Comparison of ENCODE assay signal across 10 mouse cellular contexts in the genomic region with DNA sequence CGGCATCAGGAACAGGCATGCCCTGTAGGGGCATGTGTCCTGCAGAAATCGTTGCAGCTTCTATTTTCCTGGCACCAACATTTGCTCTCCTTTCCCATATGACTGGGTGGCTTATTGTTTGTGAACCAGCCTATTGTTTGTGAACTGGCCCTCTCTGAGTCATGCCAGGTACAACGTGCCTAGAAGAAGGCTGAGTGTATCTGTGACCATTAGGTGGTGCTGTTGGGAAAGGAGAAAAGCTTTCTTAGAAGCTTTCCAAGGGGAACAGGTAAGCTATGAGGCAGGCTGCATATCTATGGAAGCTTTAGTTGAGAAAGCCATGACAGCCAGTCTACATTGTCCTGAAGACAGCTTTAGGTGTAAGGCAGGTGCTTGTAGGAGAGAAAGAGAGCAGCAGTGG. TPM values are rescaled to one million over a fixed set of nuclear protein-coding genes. Genes with fewer than 3 reads are reported as not detected.
DNase-seq lines count a peak whose midpoint lies in the region; ATAC-seq and TF ChIP-seq lines count a peak whose summit lies in the region.
"Had no signal": no experiment of that assay in that cellular context is flagged by ENCODE, and none has a peak within 500 bp of the region (broad histone marks: within the 10 kb centered on the region; RNA-seq: fewer than 3 reads in every experiment).

No protein-coding gene starts in this region.

- H3K27ac ChIP-seq in hindbrain, embryonic 14.5 days = no peak overlapping the region
- no peak overlapping the region for H3K27ac ChIP-seq in hindbrain, embryonic 13.5 days
- no peak overlapping the region for H3K27ac ChIP-seq in forebrain, postnatal 0 days (ENCODE audit: low read depth, low read length)
- H3K27ac ChIP-seq in heart, embryonic 11.5 days (ENCODE audit: low read depth, low read length) = no peak overlapping the region
- H3K27ac ChIP-seq: limb, embryonic 15.5 days had no signal

- peak; percentile 41 for DNase-seq in hindbrain, embryonic 14.5 days (ENCODE audit: low spot score)
- DNase-seq in right cerebral cortex, adult 18-20 months = peak; percentile 9
- no peak for DNase-seq in right cerebral cortex, postnatal 14 days
- peak; percentile 5 for DNase-seq in forebrain, postnatal 0 days
- DNase-seq in telencephalon, adult 2 months (ENCODE audit: low read depth, low spot score) = peak; percentile 11
- DNase-seq in gastrocnemius, postnatal 14 days = no peak

- no peaks in the 10 kb centered on the region for H3K27me3 ChIP-seq in hindbrain, embryonic 14.5 days (ENCODE audit: control insufficient read depth, insufficient read depth, low read length)
- H3K27me3 ChIP-seq in hindbrain, embryonic 13.5 days = no peaks in the 10 kb centered on the region
- H3K27me3 ChIP-seq in forebrain, postnatal 0 days (ENCODE audit: insufficient read depth, low read length) = no peaks in the 10 kb centered on the region
- H3K27me3 ChIP-seq in heart, embryonic 11.5 days (ENCODE audit: control insufficient read depth, insufficient read depth, low read length) = no peaks in the 10 kb centered on the region
- H3K27me3 ChIP-seq: limb, embryonic 15.5 days had no signal

- no peak for ATAC-seq in hindbrain, embryonic 14.5 days (ENCODE audit: low FRiP score)
- no peak for ATAC-seq in hindbrain, embryonic 13.5 days (ENCODE audit: low FRiP score)
- ATAC-seq in forebrain, postnatal 0 days = no peak
- no peak for ATAC-seq in heart, embryonic 11.5 days (replicated peaks; ENCODE audit: insufficient number of reproducible peaks, low FRiP score, low TSS enrichment)

- 35% methylated on average over 3 of the region's 3 CpGs for WGBS in hindbrain, embryonic 14.5 days
- WGBS in hindbrain, embryonic 13.5 days = 33% methylated on average over 3 of the region's 3 CpGs
- 32% methylated on average over 3 of the region's 3 CpGs for WGBS in forebrain, postnatal 0 days
- WGBS in heart, embryonic 11.5 days (ENCODE audit: insufficient replicate concordance) = 28% methylated on average over 3 of the region's 3 CpGs

- H3K4me2 ChIP-seq in hindbrain, embryonic 14.5 days (replicated peaks) = no peak overlapping the region
- no peak overlapping the region for H3K4me2 ChIP-seq in hindbrain, embryonic 13.5 days
- H3K4me2 ChIP-seq in forebrain, postnatal 0 days (ENCODE audit: low read depth) = no peak overlapping the region
- no peak overlapping the region for H3K4me2 ChIP-seq in heart, embryonic 11.5 days
- H3K4me2 ChIP-seq: limb, embryonic 15.5 days had no signal

- no peaks in the 10 kb centered on the region for H3K9me3 ChIP-seq in hindbrain, embryonic 14.5 days (ENCODE audit: control insufficient read depth, low read length)
- no peaks in the 10 kb centered on the region for H3K9me3 ChIP-seq in hindbrain, embryonic 13.5 days
- H3K9me3 ChIP-seq in forebrain, postnatal 0 days (ENCODE audit: low read length) = no peaks in the 10 kb centered on the region
- no peaks in the 10 kb centered on the region for H3K9me3 ChIP-seq in heart, embryonic 11.5 days (replicated peaks; ENCODE audit: control insufficient read depth, low read length)
- H3K9me3 ChIP-seq: limb, embryonic 15.5 days had no signal

- H3K4me3 ChIP-seq in hindbrain, embryonic 14.5 days (replicated peaks; ENCODE audit: low read length) = no peak overlapping the region
- no peak overlapping the region for H3K4me3 ChIP-seq in hindbrain, embryonic 13.5 days
- H3K4me3 ChIP-seq in forebrain, postnatal 0 days (ENCODE audit: low read depth, low read length) = no peak overlapping the region
- no peak overlapping the region for H3K4me3 ChIP-seq in heart, embryonic 11.5 days (ENCODE audit: low read depth, low read length)
- H3K4me3 ChIP-seq: limb, embryonic 15.5 days had no signal

- TF ChIP-seq CTCF in forebrain, postnatal 0 days (IDR thresholded peaks at IDR 0.05; ENCODE audit: low read depth) = peak; percentile 46

- H3K4me1 ChIP-seq in hindbrain, embryonic 14.5 days (replicated peaks; ENCODE audit: control insufficient read depth, insufficient read depth, low read length) = no peaks in the 10 kb centered on the region
- no peaks in the 10 kb centered on the region for H3K4me1 ChIP-seq in hindbrain, embryonic 13.5 days (replicated peaks)
- no peaks in the 10 kb centered on the region for H3K4me1 ChIP-seq in forebrain, postnatal 0 days (ENCODE audit: insufficient read depth)
- H3K4me1 ChIP-seq in heart, embryonic 11.5 days (ENCODE audit: control insufficient read depth, insufficient read depth, low read length) = no peaks in the 10 kb centered on the region
- H3K4me1 ChIP-seq: limb, embryonic 15.5 days had no signal

- no peaks in the 10 kb centered on the region for H3K36me3 ChIP-seq in hindbrain, embryonic 14.5 days (replicated peaks; ENCODE audit: control insufficient read depth, insufficient read depth)
- H3K36me3 ChIP-seq in hindbrain, embryonic 13.5 days = no peaks in the 10 kb centered on the region
- no peaks in the 10 kb centered on the region for H3K36me3 ChIP-seq in forebrain, postnatal 0 days (ENCODE audit: insufficient read depth)
- no peaks in the 10 kb centered on the region for H3K36me3 ChIP-seq in heart, embryonic 11.5 days (ENCODE audit: control insufficient read depth, insufficient read depth, low read length)
- H3K36me3 ChIP-seq: limb, embryonic 15.5 days had no signal

- H3K9ac ChIP-seq in hindbrain, embryonic 14.5 days = no peak overlapping the region
- no peak overlapping the region for H3K9ac ChIP-seq in hindbrain, embryonic 13.5 days
- no peak overlapping the region for H3K9ac ChIP-seq in forebrain, postnatal 0 days
- no peak overlapping the region for H3K9ac ChIP-seq in heart, embryonic 11.5 days (ENCODE audit: low read depth, low read length)
- H3K9ac ChIP-seq: limb, embryonic 15.5 days had no signal

- intact Hi-C loops in gastrocnemius, postnatal 14 days (cut with DNase I; ENCODE audit: low total_unique reads) = no loop called here

RNA-seq across cellular contexts. Expression of a gene that starts 5.8 kb away (rescaled TPM):
- not detected in 2 replicates for polyA plus RNA-seq in hindbrain, embryonic 14.5 days (2014; fragmentation: Nextera tagmentation; extraction: Ambion mirVana)
- polyA plus RNA-seq in hindbrain, embryonic 13.5 days (2015; fragmentation: Nextera tagmentation; extraction: Ambion mirVana) = not detected in 2 replicates
- 0.33 TPM in 1 of 2 replicates, not detected in the other for total RNA-seq in forebrain, postnatal 0 days (2014; rRNA removed)
- polyA plus RNA-seq in forebrain, postnatal 0 days (2015; fragmentation: Nextera tagmentation; extraction: Ambion mirVana) = not detected in 2 replicates
- not detected for total RNA-seq in gastrocnemius, postnatal 14 days (2021)
- not detected in 2 replicates for polyA plus RNA-seq in heart, embryonic 11.5 days (2014; fragmentation: Nextera tagmentation; extraction: Ambion mirVana)
- polyA plus RNA-seq: frontal cortex, adult 2 months had no signal

RNA-seq across cellular contexts. Expression of a gene that starts 24.6 kb away (rescaled TPM):
- polyA plus RNA-seq in hindbrain, embryonic 14.5 days (2014; fragmentation: Nextera tagmentation; extraction: Ambion mirVana) = not detected in 2 replicates
- polyA plus RNA-seq in hindbrain, embryonic 13.5 days (2015; fragmentation: Nextera tagmentation; extraction: Ambion mirVana) = not detected in 2 replicates
- total RNA-seq in forebrain, postnatal 0 days (2014; rRNA removed) = not detected in 2 replicates
- polyA plus RNA-seq in forebrain, postnatal 0 days (2015; fragmentation: Nextera tagmentation; extraction: Ambion mirVana) = not detected in 2 replicates
- not detected for total RNA-seq in gastrocnemius, postnatal 14 days (2021)
- not detected in 2 replicates for polyA plus RNA-seq in heart, embryonic 11.5 days (2014; fragmentation: Nextera tagmentation; extraction: Ambion mirVana)
- polyA plus RNA-seq: frontal cortex, adult 2 months; limb, embryonic 15.5 days had no signal

RNA-seq across cellular contexts. Expression of a gene that starts 35.0 kb away (rescaled TPM):
- 6.0 and 7.3 TPM in 2 replicates for polyA plus RNA-seq in hindbrain, embryonic 14.5 days (2014; fragmentation: Nextera tagmentation; extraction: Ambion mirVana)
- polyA plus RNA-seq in hindbrain, embryonic 13.5 days (2015; fragmentation: Nextera tagmentation; extraction: Ambion mirVana) = 4.6 and 4.9 TPM in 2 replicates
- total RNA-seq in forebrain, postnatal 0 days (2014; rRNA removed) = 1.8 and 2.0 TPM in 2 replicates
- 10.4 and 14.7 TPM in 2 replicates for polyA plus RNA-seq in forebrain, postnatal 0 days (2015; fragmentation: Nextera tagmentation; extraction: Ambion mirVana)
- not detected for total RNA-seq in gastrocnemius, postnatal 14 days (2021)
- polyA plus RNA-seq in heart, embryonic 11.5 days (2014; fragmentation: Nextera tagmentation; extraction: Ambion mirVana) = 0.31 and 1.00 TPM in 2 replicates

Comparison
In these comparisons a context has a peak if more than half of its experiments do, and no peak if none do; other contexts are left out.
1. DNase-seq: peak in hindbrain, embryonic 14.5 days (single experiment), right cerebral cortex, adult 18-20 months (single experiment), forebrain, postnatal 0 days (single experiment) and telencephalon, adult 2 months (single experiment); none in right cerebral cortex, postnatal 14 days (single experiment) and gastrocnemius, postnatal 14 days (single experiment).